Mouse (Mus musculus): ENCODE measurements at regions not wholly inside any gene's neighbourhood (a gene's known extent, or its start where the extent isn't known, plus 50 kb on each side); places are given as distances from the start of the nearest gene placed in this dataset.

GRCm38 (mm10) chr9:41697611-41698467 is 426.3 kb downstream of the Sorl1 start:
- no peak for DNase-seq (ENCODE audit: low spot score)

- no peak for DNase-seq (ENCODE audit: low spot score)
These were observed 426.9 kb downstream of the Sorl1 start for GRCm38 (mm10) chr9:41697160-41697559.

GRCm38 (mm10) chr9:41682911-41683310 is 441.2 kb downstream of the Sorl1 start:
- DNase-seq (ENCODE audit: low spot score) = no peak

- no peak for DNase-seq (ENCODE audit: low spot score)
These were observed 448.4 kb downstream of the Sorl1 start for GRCm38 (mm10) chr9:41675656-41676055.

- no peak for DNase-seq (ENCODE audit: low spot score)
These were observed 451.1 kb downstream of the Sorl1 start for GRCm38 (mm10) chr9:41672958-41673357.

GRCm38 (mm10) chr9:41668741-41669140 is 455.4 kb downstream of the Sorl1 start:
- DNase-seq (ENCODE audit: low spot score) = no peak

GRCm38 (mm10) chr9:41665000-41665685 is 459.0 kb downstream of the Sorl1 start:
- peak; percentile 37 for DNase-seq (ENCODE audit: low spot score)

GRCm38 (mm10) chr9:41660576-41660975 is 463.5 kb downstream of the Sorl1 start:
- no peak for DNase-seq (ENCODE audit: low spot score)

- no peak for DNase-seq (ENCODE audit: low spot score)
These were observed 464.1 kb downstream of the Sorl1 start for GRCm38 (mm10) chr9:41660011-41660410.

GRCm38 (mm10) chr9:41631564-41632205 is 470.2 kb upstream of the Ubash3b start:
- no peak for DNase-seq (ENCODE audit: low spot score)

GRCm38 (mm10) chr9:41621341-41621740 is 459.8 kb upstream of the Ubash3b start:
- DNase-seq (ENCODE audit: low spot score) = no peak

GRCm38 (mm10) chr9:41614002-41614401 is 452.5 kb upstream of the Ubash3b start:
- DNase-seq (ENCODE audit: low spot score) = no peak

- DNase-seq (ENCODE audit: low spot score) = no peak
These were observed 451.5 kb upstream of the Ubash3b start for GRCm38 (mm10) chr9:41612802-41613550.

- DNase-seq (ENCODE audit: low spot score) = no peak
These were observed 450.9 kb upstream of the Ubash3b start for GRCm38 (mm10) chr9:41612452-41612795.

GRCm38 (mm10) chr9:41611534-41612451 is 450.3 kb upstream of the Ubash3b start:
- no peak for DNase-seq (ENCODE audit: low spot score)

GRCm38 (mm10) chr9:41610347-41610746 is 448.9 kb upstream of the Ubash3b start:
- DNase-seq (ENCODE audit: low spot score) = no peak

- DNase-seq (ENCODE audit: low spot score) = no peak
These were observed 444.6 kb upstream of the Ubash3b start for GRCm38 (mm10) chr9:41606136-41606535.

GRCm38 (mm10) chr9:41604916-41605315 is 443.4 kb upstream of the Ubash3b start:
- no peak for DNase-seq (ENCODE audit: low spot score)

GRCm38 (mm10) chr9:41600778-41601177 is 439.3 kb upstream of the Ubash3b start:
- no peak for DNase-seq (ENCODE audit: low spot score)

- no peak for DNase-seq (ENCODE audit: low spot score)
These were observed 438.4 kb upstream of the Ubash3b start for GRCm38 (mm10) chr9:41599874-41600273.

- no peak for DNase-seq (ENCODE audit: low spot score)
These were observed 434.3 kb upstream of the Ubash3b start for GRCm38 (mm10) chr9:41595749-41596148.

Measured in gastrocnemius, adult 18-20 months (tissue).